Mouse (Mus musculus) midbrain, postnatal 0 days (tissue): Measurements from ENCODE around the gene Cblb. TPM values are rescaled to one million over a fixed set of nuclear protein-coding genes. Genes with fewer than 3 reads are reported as not detected.

Experiments used
- ATAC-seq: fragments of 200-750 bp; cut with Nextera tagmentation; 2 replicates; pipeline ENCODE4 v1.8.0; 2017; ENCODE audit warnings: moderate number of reproducible peaks, mild to moderate bottlenecking, moderate TSS enrichment, moderate library complexity; ENCODE audit not compliant: low FRiP score
- DNase-seq: peaks from one replicate; pipeline ENCODE4 v3.0.0-alpha.2; 2015; ENCODE audit warnings: low spot score
- H3K27ac ChIP-seq: fragments of 300-500 bp; sonication (generic); 2 replicates; pipeline ENCODE4 v1.5.1; 2014; ENCODE audit warnings: low read depth, mild to moderate bottlenecking, low read length, mixed read lengths
- H3K27me3 ChIP-seq: fragments of 300-500 bp; sonication (generic); 2 replicates; pipeline ENCODE4 v1.6.1; 2014; ENCODE audit warnings: low read length, control low read depth, mixed read lengths; ENCODE audit not compliant: insufficient read depth
- H3K36me3 ChIP-seq: fragments of 300-500 bp; sonication (generic); 2 replicates; pipeline ENCODE4 v1.6.1; 2014; ENCODE audit warnings: low read length, control low read depth, mixed read lengths; ENCODE audit not compliant: insufficient read depth
- H3K4me1 ChIP-seq: fragments of 300-500 bp; sonication (generic); 2 replicates; pipeline ENCODE4 v1.6.1; 2014; ENCODE audit warnings: mild to moderate bottlenecking, control low read depth, antibody characterized with exemption, low read length, mixed read lengths; ENCODE audit not compliant: insufficient read depth
- H3K4me2 ChIP-seq: fragments of 300-500 bp; sonication (generic); 2 replicates; pipeline ENCODE4 v1.6.1; 2014; ENCODE audit warnings: low read depth, mild to moderate bottlenecking, low read length, mixed read lengths; ENCODE audit not compliant: poor library complexity, severe bottlenecking
- H3K4me3 ChIP-seq: fragments of 300-500 bp; sonication (generic); 2 replicates; pipeline ENCODE4 v1.5.1; 2014; ENCODE audit warnings: low read depth, mild to moderate bottlenecking, low read length, moderate library complexity
- H3K9ac ChIP-seq: fragments of 300-500 bp; sonication (generic); replicated peaks from 2 replicates; pipeline ENCODE4 v1.6.1; 2014; ENCODE audit warnings: mild to moderate bottlenecking, low read length, moderate library complexity, mixed read lengths; ENCODE audit not compliant: poor library complexity, severe bottlenecking
- H3K9me3 ChIP-seq: fragments of 300-500 bp; sonication (generic); 2 replicates; pipeline ENCODE4 v1.6.1; 2016; ENCODE audit warnings: low read length, control low read depth
- CTCF ChIP-seq: IDR thresholded peaks from 2 replicates; pipeline ENCODE4 v1.5.1; 2016; ENCODE audit warnings: antibody characterized with exemption, mild to moderate bottlenecking
- WGBS: fragments of 180-500 bp; shearing (Covaris S2); extraction: QIAGEN DNeasy Blood & Tissue Kit; methylation state at CpG from one replicate; pipeline ENCODE4 v1.1.7; 2014; 5-methylcytosine and 5-hydroxymethylcytosine counted together
- polyA plus RNA-seq: library from polyadenylated mRNA; unstranded; fragments of >200 nt; fragmentation: Nextera tagmentation; extraction: Ambion mirVana; gene quantifications from 2 replicates; pipeline ENCODE4 v1.2.1, GENCODE M21; 2015
- total RNA-seq: library from RNA; depleted of rRNA; stranded (reverse); fragments of >200 nt; gene quantifications from 2 replicates; pipeline ENCODE4 v1.2.3, GENCODE M21; 2014

The Cblb gene
- total and polyA plus RNA-seq, 2 experiments from 2014 or later = 4.5 to 12.0 TPM

DNA sequence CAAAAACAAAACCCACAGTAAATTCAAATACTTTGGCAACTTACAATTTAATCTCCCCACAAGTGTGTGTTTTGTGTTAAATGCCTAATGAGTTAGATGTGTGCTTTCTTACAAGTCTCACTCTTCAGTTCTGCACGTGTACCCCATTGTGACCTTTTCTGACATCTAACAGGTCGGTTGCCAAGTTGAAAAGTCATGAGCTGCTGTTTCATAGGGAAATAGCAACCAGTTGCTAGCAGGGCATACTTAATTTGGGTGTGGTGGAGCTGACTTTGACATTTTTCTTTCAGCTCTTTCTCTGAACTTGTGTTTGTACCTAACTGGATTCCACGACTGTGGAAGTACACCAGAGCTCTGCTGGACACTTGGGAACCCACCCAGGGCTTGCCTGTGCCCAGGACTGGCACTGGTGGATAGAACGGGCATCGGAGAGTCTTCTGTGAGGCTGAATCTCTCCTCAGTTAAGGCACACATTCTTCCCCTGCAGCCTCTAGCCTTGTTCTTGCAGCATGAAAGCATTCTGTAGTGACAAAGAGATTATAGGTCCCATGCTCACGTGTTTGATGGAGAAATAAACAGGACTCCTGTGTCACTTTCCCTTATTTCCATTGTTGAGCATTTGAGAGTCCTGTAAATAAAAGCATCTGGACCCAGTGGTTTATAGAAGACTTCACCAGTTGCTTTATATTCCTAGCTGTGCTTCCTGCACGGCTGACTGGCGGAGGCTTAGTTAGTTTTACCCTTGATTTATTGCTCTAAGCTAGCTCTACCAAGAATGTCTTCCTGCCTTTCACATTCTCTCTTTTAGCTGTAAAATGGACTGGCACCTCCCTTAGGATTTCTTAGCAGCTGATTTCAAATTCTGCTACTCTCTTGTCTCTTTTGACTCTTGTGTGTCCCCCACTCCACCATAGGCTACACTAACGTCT, 62.6 kb downstream of the Cblb start:
- no peak for TF ChIP-seq CTCF
- DNase-seq = no peak
- Histone ChIP-seq H3K9ac (no peak overlapping the region), H3K27ac (0 out of 2 replicates have a peak overlapping the region, but pooled peaks have one; percentile 2), H3K4me1 (no peaks in the 10 kb centered on the region; the same call in 1 of the 2 replicates), H3K36me3 (no peaks in the 10 kb centered on the region), H3K4me2 (no peak overlapping the region), H3K27me3 (no peaks in the 10 kb centered on the region), H3K4me3 (no peak overlapping the region), H3K9me3 (no peaks in the 10 kb centered on the region)
- no peak for ATAC-seq
- WGBS = 69% methylated on average over 9 of the region's 9 CpGs

DNA sequence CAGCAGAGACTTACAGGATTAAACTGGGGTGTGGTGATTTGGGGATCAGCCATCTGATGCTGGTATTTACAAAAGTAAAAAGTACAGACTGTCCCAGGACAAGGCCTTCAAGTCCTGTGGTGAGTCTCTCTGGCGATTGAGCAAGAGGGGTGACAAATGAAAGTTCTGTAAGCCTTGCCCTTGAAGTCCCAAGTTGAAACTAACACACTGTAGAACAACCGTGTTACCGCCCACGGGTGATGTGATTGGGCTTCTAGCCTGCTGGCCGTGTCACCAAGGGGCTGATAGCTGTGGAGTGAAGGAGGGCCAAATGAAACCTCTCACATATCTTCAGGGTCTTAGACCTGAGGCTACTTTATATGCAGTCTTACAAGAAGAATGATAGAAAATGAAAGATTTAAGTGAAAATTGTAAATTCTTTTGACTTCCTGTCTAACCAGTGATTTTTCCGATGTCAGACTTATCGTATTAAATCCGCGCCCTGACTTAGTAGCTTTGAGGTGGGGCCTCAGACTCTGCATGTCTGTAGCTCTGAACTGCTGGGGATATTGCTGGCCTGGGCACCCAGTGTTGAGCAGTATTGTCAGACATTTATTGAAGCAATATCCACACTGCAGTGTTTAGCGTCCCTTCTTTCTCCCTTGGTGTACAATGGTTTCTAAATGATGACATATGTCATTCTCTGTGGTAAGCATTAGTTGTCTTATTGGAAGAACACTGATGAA, 63.9 kb downstream of the Cblb start:
- WGBS = 87% methylated on average over 10 of the region's 10 CpGs
- no peaks in the 10 kb centered on the region for H3K9me3 ChIP-seq
- H3K4me2 ChIP-seq = no peak overlapping the region
- H3K9ac ChIP-seq = no peak overlapping the region
- no peak overlapping the region for H3K27ac ChIP-seq
- H3K36me3 ChIP-seq = no peaks in the 10 kb centered on the region
- H3K27me3 ChIP-seq = no peaks in the 10 kb centered on the region
- H3K4me1 ChIP-seq = no peaks in the 10 kb centered on the region; the same call in 1 of the 2 replicates
- no peak for ATAC-seq
- TF ChIP-seq CTCF = no peak
- no peak overlapping the region for H3K4me3 ChIP-seq
- DNase-seq = no peak

DNA sequence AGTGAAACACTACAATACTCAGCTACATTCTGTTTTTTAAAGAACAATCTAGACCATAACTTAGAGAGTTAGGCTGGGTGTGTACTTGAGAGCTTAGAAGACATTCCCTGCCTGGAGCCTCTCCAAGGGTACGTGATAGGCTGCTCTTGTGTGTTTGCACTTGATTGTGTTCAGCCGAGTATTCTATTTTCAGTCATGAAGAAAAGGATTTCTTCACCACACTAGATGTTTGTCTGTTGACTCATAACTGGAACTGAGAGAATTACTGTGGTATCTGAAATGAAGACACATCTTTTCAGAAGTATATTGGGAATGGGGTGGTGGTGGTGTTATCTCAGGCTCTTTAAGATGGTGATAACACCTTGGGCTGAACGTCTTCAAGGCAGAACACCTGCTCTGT, 64.6 kb downstream of the Cblb start:
- Histone ChIP-seq H3K36me3 (no peaks in the 10 kb centered on the region), H3K9ac (no peak overlapping the region), H3K4me3 (no peak overlapping the region), H3K9me3 (no peaks in the 10 kb centered on the region), H3K4me1 (no peaks in the 10 kb centered on the region; the same call in 1 of the 2 replicates), H3K4me2 (no peak overlapping the region), H3K27ac (no peak overlapping the region), H3K27me3 (no peaks in the 10 kb centered on the region)
- TF ChIP-seq CTCF = no peak
- WGBS = 96% methylated on average over 3 of the region's 3 CpGs
- ATAC-seq (no peak), DNase-seq (no peak)

DNA sequence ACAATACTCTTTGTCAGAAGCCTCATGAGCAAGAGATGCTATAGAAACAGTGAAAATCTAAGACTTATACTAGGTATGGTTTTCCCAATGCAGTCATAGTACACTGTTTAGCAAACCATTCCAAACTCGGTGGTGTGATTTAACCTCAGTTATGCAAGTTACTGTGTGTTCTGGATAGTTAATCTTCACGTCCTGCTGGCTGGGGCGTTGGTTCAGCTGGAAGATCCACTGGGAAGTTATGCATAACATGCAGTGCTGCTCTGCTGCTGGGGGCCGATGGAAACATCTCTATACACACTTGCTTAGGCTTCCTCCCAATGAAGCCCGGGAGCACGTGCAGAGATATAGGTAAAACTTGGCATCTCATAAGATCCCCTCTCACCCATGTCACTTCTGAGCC, 69.4 kb downstream of the Cblb start:
- DNase-seq = no peak
- Histone ChIP-seq H3K4me2 (no peak overlapping the region), H3K27ac (no peak overlapping the region), H3K9ac (no peak overlapping the region), H3K4me3 (no peak overlapping the region), H3K36me3 (no peaks in the 10 kb centered on the region), H3K27me3 (no peaks in the 10 kb centered on the region), H3K4me1 (no peaks in the 10 kb centered on the region; the same call in 1 of the 2 replicates), H3K9me3 (no peaks in the 10 kb centered on the region)
- TF ChIP-seq CTCF = no peak
- 81% methylated on average over 6 of the region's 6 CpGs for WGBS
- no peak for ATAC-seq

DNA sequence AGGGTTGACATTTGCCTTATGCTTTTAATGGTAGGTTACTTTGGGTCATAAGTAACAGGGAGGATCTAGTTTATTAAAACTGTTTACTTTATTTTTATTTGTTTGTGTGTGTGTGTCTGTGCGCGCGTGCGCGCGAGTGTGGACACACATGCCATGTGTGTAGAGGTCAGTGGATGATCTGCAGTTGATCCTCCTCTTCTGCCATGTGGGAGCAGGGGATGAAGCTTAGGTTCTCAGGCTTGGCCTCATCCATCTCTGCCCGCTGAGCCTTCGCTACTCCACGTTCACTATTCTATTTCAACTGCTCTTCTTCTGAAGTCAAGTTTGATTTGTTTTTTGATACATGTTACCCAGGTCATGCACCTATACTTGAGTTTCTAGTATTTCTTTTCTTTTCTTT, 73.6 kb downstream of the Cblb start:
- no peaks in the 10 kb centered on the region for H3K4me1 ChIP-seq
- no peak overlapping the region for H3K4me2 ChIP-seq
- WGBS = 98% methylated on average over 9 of the region's 9 CpGs
- H3K9me3 ChIP-seq = no peaks in the 10 kb centered on the region
- DNase-seq = no peak
- H3K27ac ChIP-seq = no peak overlapping the region
- H3K36me3 ChIP-seq = no peaks in the 10 kb centered on the region
- H3K4me3 ChIP-seq = no peak overlapping the region
- TF ChIP-seq CTCF = no peak
- no peak for ATAC-seq
- no peaks in the 10 kb centered on the region for H3K27me3 ChIP-seq
- H3K9ac ChIP-seq = no peak overlapping the region

DNA sequence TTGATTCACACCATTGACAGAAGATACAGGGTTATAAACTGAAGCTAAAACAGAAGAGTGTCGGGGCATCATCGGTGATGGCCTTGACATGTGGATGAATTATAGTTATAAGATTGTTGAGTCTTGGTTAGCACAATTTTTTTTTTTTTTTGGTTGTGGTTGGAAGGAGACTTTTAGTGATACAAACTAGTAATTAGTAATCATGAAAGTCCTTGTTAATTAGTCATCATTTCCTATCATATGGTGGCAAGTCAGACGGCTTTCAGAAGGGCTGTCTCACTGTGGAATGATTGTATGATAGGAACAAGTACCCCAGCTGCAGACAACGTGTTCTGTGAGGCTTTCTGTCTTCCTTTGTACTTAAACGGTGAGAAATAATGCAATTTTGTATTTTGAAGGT, 76.8 kb downstream of the Cblb start:
- no peaks in the 10 kb centered on the region for H3K4me1 ChIP-seq
- WGBS = 92% methylated on average over 5 of the region's 5 CpGs
- H3K27me3 ChIP-seq = no peaks in the 10 kb centered on the region

More for the DNA sequence above, 76.8 kb downstream of the Cblb start:
- no peak for TF ChIP-seq CTCF
- Histone ChIP-seq H3K4me2 (no peak overlapping the region), H3K27ac (no peak overlapping the region), H3K36me3 (no peaks in the 10 kb centered on the region), H3K9ac (no peak overlapping the region), H3K9me3 (no peaks in the 10 kb centered on the region), H3K4me3 (no peak overlapping the region)
- ATAC-seq = no peak
- DNase-seq = no peak
